Mouse (Mus musculus) ES-E14 (cell line): Measurements from ENCODE around the gene Kdr.

Experiments used
- CHD2 ChIP-seq: IDR thresholded peaks from 2 replicates; pipeline ENCODE4 v1.6.1; 2014; ENCODE audit warnings: mild to moderate bottlenecking, low read depth, low read length, inconsistent platforms
- HCFC1 ChIP-seq: IDR thresholded peaks from 2 replicates; pipeline ENCODE4 v1.6.1; 2012; ENCODE audit warnings: low read length, inconsistent platforms, borderline replicate concordance; ENCODE audit not compliant: insufficient read depth
- MAFK ChIP-seq: IDR thresholded peaks from 2 replicates; pipeline ENCODE4 v1.6.1; 2014; ENCODE audit warnings: mild to moderate bottlenecking, low read depth, low read length, inconsistent platforms; ENCODE audit not compliant: insufficient read depth
- ZC3H11A ChIP-seq: IDR thresholded peaks from 2 replicates; pipeline ENCODE4 v1.6.1; 2012; ENCODE audit warnings: low read depth, mild to moderate bottlenecking, inconsistent platforms, low read length, borderline replicate concordance
- ZNF384 ChIP-seq: IDR thresholded peaks from 2 replicates; pipeline ENCODE4 v1.6.1; 2012; ENCODE audit warnings: low read depth, low read length, inconsistent platforms

- TF ChIP-seq CHD2 (no peak), HCFC1 (no peak), ZNF384 (no peak), ZC3H11A (no peak), MAFK (no peak)
These were observed 47.9 kb upstream of the Kdr start for GRCm38 (mm10) chr5:76025996-76026665.
